Mouse (Mus musculus): ENCODE measurements around the gene Rab11fip3.

DNA sequence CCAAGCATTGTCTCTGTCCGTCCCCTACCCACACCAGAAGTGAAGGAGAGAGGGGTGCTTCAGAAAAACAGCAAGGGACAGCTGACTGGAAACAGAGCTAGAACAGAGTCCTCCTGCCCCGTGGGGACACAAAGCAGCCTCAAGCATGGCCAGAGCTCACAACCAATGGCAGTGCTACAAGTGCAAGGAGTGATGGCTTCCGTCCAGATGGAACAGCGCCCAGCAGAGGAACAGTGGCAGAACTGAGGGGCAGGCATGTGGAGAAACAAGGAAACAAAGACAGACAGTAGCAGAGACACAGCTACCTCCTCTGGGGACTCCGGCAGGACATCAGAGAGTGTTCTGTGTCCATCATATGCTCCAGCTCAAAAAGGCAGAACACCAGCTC is 26.1 kb downstream of the Rab11fip3 start:
- no peak for TF ChIP-seq MYOG (IDR thresholded peaks at IDR 0.05; ENCODE audit: control insufficient read depth in 1 of 3, insufficient read depth in 1 of 3, insufficient read length in 2 of 3, low read depth in 2 of 3)
- no peak for TF ChIP-seq POLR2A (IDR thresholded peaks at IDR 0.05; ENCODE audit: insufficient read length, low read depth)
- TF ChIP-seq MYOD1 (IDR thresholded peaks at IDR 0.05; ENCODE audit: control insufficient read depth in 1 of 3, insufficient read length in 2 of 3, low read depth in 2 of 3): no peak
- no peak for TF ChIP-seq MAX (IDR thresholded peaks at IDR 0.05; ENCODE audit: low read depth)

All from myocyte (in vitro differentiated cells).